7 mouse cellular contexts compared by ENCODE assay signal in the genomic region with DNA sequence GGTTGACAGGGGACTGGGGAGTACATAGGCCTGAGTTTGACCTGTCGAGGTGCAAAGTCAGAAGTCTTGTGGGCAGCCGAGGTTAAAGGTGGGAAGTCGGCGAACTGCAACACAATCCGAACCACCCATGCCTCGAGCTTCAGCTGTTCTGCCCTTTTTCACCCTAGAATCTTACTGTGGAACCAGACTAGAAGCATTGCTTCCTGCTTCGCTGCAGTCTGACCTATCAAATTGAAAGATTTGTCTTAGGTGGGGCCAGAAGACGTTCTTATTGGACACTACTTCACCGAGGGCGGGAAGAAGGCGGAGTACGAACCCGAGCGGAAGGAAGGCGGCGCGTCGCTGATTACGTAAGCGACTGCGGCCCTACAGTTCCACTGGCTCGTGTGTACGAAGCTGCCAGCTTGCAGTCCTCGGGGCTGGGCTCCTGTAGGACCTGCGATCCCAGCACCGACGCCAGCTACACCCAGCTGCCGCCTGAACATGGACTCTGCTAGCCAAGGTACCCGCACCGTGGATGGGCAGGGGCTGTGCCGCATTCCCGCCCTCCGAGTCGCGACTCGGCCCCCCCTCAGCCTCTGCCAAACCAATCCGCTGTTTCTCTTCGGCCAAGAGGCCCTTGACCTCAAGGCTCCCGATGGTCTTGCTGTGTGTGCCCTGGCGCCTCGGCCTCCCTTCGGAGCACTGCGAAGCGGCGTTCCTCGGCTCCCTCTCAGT. TPM values are rescaled to one million over a fixed set of nuclear protein-coding genes. Genes with fewer than 3 reads are reported as not detected.
DNase-seq lines count a peak whose midpoint lies in the region; ATAC-seq lines count a peak whose summit lies in the region.

A gene (plus strand): TSS at position 312 of the 717 bp plus-strand sequence.

- H3K4me3 ChIP-seq in embryonic facial prominence, embryonic 12.5 days: peak within 1 kb of the TSS; percentile 98
- peak within 1 kb of the TSS; percentile 97 for H3K4me3 ChIP-seq in limb, embryonic 11.5 days (ENCODE audit: low read depth, low read length)
- peak within 1 kb of the TSS; percentile 78 for H3K4me3 ChIP-seq in midbrain, embryonic 14.5 days (replicated peaks; ENCODE audit: low read depth, low read length)

- under 1% methylated on average over 46 of the region's 46 CpGs for WGBS in embryonic facial prominence, embryonic 12.5 days
- under 1% methylated on average over 44 of the region's 46 CpGs for WGBS in limb, embryonic 11.5 days
- WGBS in midbrain, embryonic 14.5 days: under 1% methylated on average over 46 of the region's 46 CpGs

- peak within 1 kb of the TSS; percentile 84 for H3K27ac ChIP-seq in embryonic facial prominence, embryonic 12.5 days
- peak within 1 kb of the TSS; percentile 81 for H3K27ac ChIP-seq in limb, embryonic 11.5 days (replicated peaks; ENCODE audit: low read depth, low read length)
- H3K27ac ChIP-seq in midbrain, embryonic 14.5 days (replicated peaks; ENCODE audit: low read depth, low read length): peak within 1 kb of the TSS; percentile 82

- H3K9me3 ChIP-seq in embryonic facial prominence, embryonic 12.5 days: no peaks in the 10 kb centered on the region
- no peaks in the 10 kb centered on the region for H3K9me3 ChIP-seq in limb, embryonic 11.5 days (ENCODE audit: control insufficient read depth, low read length)
- no peaks in the 10 kb centered on the region for H3K9me3 ChIP-seq in midbrain, embryonic 14.5 days (ENCODE audit: control insufficient read depth, low read length)

- H3K4me2 ChIP-seq in embryonic facial prominence, embryonic 12.5 days (replicated peaks): peak within 1 kb of the TSS; percentile 96
- H3K4me2 ChIP-seq in limb, embryonic 11.5 days (ENCODE audit: low read depth, severe bottlenecking): peak within 1 kb of the TSS; percentile 80
- peak within 1 kb of the TSS; percentile 97 for H3K4me2 ChIP-seq in midbrain, embryonic 14.5 days (ENCODE audit: low read length)

- peaks cover 25% of the 10 kb centered on the region for H3K36me3 ChIP-seq in embryonic facial prominence, embryonic 12.5 days
- H3K36me3 ChIP-seq in limb, embryonic 11.5 days (ENCODE audit: control insufficient read depth, insufficient read depth, low read length): peaks cover 1% of the 10 kb centered on the region; the same call in 1 of the 2 replicates
- H3K36me3 ChIP-seq in midbrain, embryonic 14.5 days (ENCODE audit: control insufficient read depth, insufficient read depth, low read length): peaks cover 24% of the 10 kb centered on the region

- peak within 1 kb of the TSS; percentile 94 for H3K9ac ChIP-seq in embryonic facial prominence, embryonic 12.5 days
- peak within 1 kb of the TSS; percentile 91 for H3K9ac ChIP-seq in limb, embryonic 11.5 days (ENCODE audit: low read length)
- peak within 1 kb of the TSS; percentile 89 for H3K9ac ChIP-seq in midbrain, embryonic 14.5 days (replicated peaks; ENCODE audit: low read length)

- no peaks in the 10 kb centered on the region for H3K27me3 ChIP-seq in embryonic facial prominence, embryonic 12.5 days
- no peaks in the 10 kb centered on the region for H3K27me3 ChIP-seq in limb, embryonic 11.5 days (ENCODE audit: control insufficient read depth, insufficient read depth, low read length)
- H3K27me3 ChIP-seq in midbrain, embryonic 14.5 days (ENCODE audit: control insufficient read depth, insufficient read depth, low read length): no peaks in the 10 kb centered on the region

- peak; percentile 96 for ATAC-seq in embryonic facial prominence, embryonic 12.5 days (ENCODE audit: insufficient number of reproducible peaks, insufficient read depth, low FRiP score, low TSS enrichment)
- ATAC-seq in limb, embryonic 11.5 days (ENCODE audit: insufficient number of reproducible peaks, low FRiP score, low TSS enrichment, low read depth): peak; percentile 96
- ATAC-seq in midbrain, embryonic 14.5 days (ENCODE audit: low FRiP score, low TSS enrichment): peak; percentile 97

- DNase-seq in adrenal gland, postnatal 25 days: peak; percentile 91
- peak; percentile 100 for DNase-seq in heart, adult 11 months
- DNase-seq in kidney, adult 18-20 months: peak; percentile 91
- peak; percentile 94 for DNase-seq in limb, embryonic 11.5 days (ENCODE audit: low spot score)
- DNase-seq in midbrain, embryonic 14.5 days: peak; percentile 98
- peak; percentile 79 to 80 for DNase-seq in spleen, adult 18-20 months

- peaks cover 15% of the 10 kb centered on the region for H3K4me1 ChIP-seq in embryonic facial prominence, embryonic 12.5 days
- no peaks in the 10 kb centered on the region; the same call in 1 of the 2 replicates for H3K4me1 ChIP-seq in limb, embryonic 11.5 days (ENCODE audit: control insufficient read depth, insufficient read depth, low read length)
- peaks cover 8% of the 10 kb centered on the region; the same call in 1 of the 2 replicates for H3K4me1 ChIP-seq in midbrain, embryonic 14.5 days (ENCODE audit: control insufficient read depth, insufficient read depth, low read length)

RNA-seq across cellular contexts. Expression of the gene that starts here (rescaled TPM):
- 118 and 121 TPM in 2 replicates for total RNA-seq in adrenal gland, postnatal 25 days (2021)
- 160 and 163 TPM in 2 replicates for polyA plus RNA-seq in embryonic facial prominence, embryonic 12.5 days (2016; fragmentation: Nextera tagmentation; extraction: Ambion mirVana)
- 165 and 175 TPM in 2 replicates for polyA plus RNA-seq in limb, embryonic 11.5 days (2014; fragmentation: Nextera tagmentation; extraction: Ambion mirVana)
- polyA plus RNA-seq in midbrain, embryonic 14.5 days (2014; fragmentation: Nextera tagmentation; extraction: Ambion mirVana): 102 and 112 TPM in 2 replicates

Comparison
In these comparisons a context has a peak if more than half of its experiments do, and no peak if none do; other contexts are left out.
1. Peak in every context shown above with its lines: DNase-seq, ATAC-seq, H3K4me3 ChIP-seq and H3K27ac ChIP-seq.